Mouse (Mus musculus): Measurements from ENCODE around the gene Aurkb.

GRCm38 (mm10) chr11:69067601-69068000 is 22.2 kb downstream of the Aurkb start:
- TF ChIP-seq POLR2A (IDR thresholded peaks at IDR 0.05; ENCODE audit: low read depth, low read length) (no peak), CTCF (IDR thresholded peaks at IDR 0.05; ENCODE audit: borderline replicate concordance, insufficient read depth, low read length) (no peak)

All from embryonic fibroblast, embryonic 13.5 days (primary cell).